ENCODE assay signal across 7 mouse cellular contexts in the genomic region with DNA sequence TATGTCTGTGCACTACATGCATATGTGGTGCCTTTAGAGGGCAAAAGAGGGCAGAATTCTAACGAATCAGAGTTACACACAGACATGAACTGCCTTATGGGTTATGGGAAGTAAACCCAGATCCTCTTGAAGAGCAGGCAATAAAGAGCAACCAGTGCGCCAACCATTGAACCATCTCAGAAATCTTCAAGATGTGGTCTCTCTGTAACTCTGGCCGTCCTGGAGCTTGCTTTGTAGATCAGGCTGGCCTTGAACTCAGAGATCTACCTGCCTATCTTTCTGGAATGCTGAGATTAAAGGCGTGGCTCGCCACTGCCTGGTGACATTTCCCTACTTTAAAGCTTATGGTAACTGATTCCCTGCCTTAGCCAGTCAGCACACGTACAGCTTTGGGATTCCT. TPM values are rescaled to one million over a fixed set of nuclear protein-coding genes. Genes with fewer than 3 reads are reported as not detected.
A peak's percentile ranks its signal among the peaks of the same experiment; 100 is the strongest.
DNase-seq lines count a peak whose midpoint lies in the region; ATAC-seq lines count a peak whose summit lies in the region.

No protein-coding gene starts in this region.

- no peaks in the 10 kb centered on the region for H3K9me3 ChIP-seq in forebrain, embryonic 13.5 days (replicated peaks)
- no peaks in the 10 kb centered on the region for H3K9me3 ChIP-seq in liver, embryonic 15.5 days (replicated peaks)

- no peak for ATAC-seq in forebrain, embryonic 13.5 days
- ATAC-seq in liver, embryonic 15.5 days (ENCODE audit: insufficient read depth): no peak
- no peak for ATAC-seq in megakaryocyte progenitor cell, adult 5-6 weeks (replicated peaks; ENCODE audit: poor library complexity)

- peak; percentile 84 for DNase-seq in 416B (ENCODE audit: low read depth)
- DNase-seq in CD4-positive helper T cell, adult 2 months (ENCODE audit: low read depth, low spot score): peak; percentile 42
- no peak for DNase-seq in ovary, postnatal 10 days (ENCODE audit: low spot score)
- no peak for DNase-seq in left cerebral cortex, adult 9 months (ENCODE audit: low spot score in 2 of 2)

- H3K4me1 ChIP-seq in forebrain, embryonic 13.5 days: peaks cover 29% of the 10 kb centered on the region
- H3K4me1 ChIP-seq in liver, embryonic 15.5 days (replicated peaks): peaks cover 40% of the 10 kb centered on the region

- H3K36me3 ChIP-seq in forebrain, embryonic 13.5 days (ENCODE audit: poor library complexity, severe bottlenecking): peaks cover 29% of the 10 kb centered on the region
- H3K36me3 ChIP-seq in liver, embryonic 15.5 days (replicated peaks): peaks cover 24% of the 10 kb centered on the region

- no peak overlapping the region for H3K27ac ChIP-seq in forebrain, embryonic 13.5 days
- H3K27ac ChIP-seq in liver, embryonic 15.5 days (replicated peaks): peak overlapping the region; percentile 65

- WGBS in forebrain, embryonic 13.5 days: 22% methylated on average over 6 of the region's 6 CpGs
- WGBS in liver, embryonic 15.5 days (ENCODE audit: insufficient replicate concordance): 13% methylated on average over 6 of the region's 6 CpGs

- peak overlapping the region; percentile 97 for H3K4me3 ChIP-seq in forebrain, embryonic 13.5 days
- H3K4me3 ChIP-seq in liver, embryonic 15.5 days (replicated peaks): peak overlapping the region; percentile 94

- H3K9ac ChIP-seq in forebrain, embryonic 13.5 days: no peak overlapping the region; the same call in 1 of the 2 replicates
- no peak overlapping the region; the same call in 1 of the 2 replicates for H3K9ac ChIP-seq in liver, embryonic 15.5 days

- H3K27me3 ChIP-seq in forebrain, embryonic 13.5 days: no peaks in the 10 kb centered on the region
- H3K27me3 ChIP-seq in liver, embryonic 15.5 days: no peaks in the 10 kb centered on the region

- peak overlapping the region; percentile 96 for H3K4me2 ChIP-seq in forebrain, embryonic 13.5 days
- H3K4me2 ChIP-seq in liver, embryonic 15.5 days: peak overlapping the region; percentile 88

RNA-seq across cellular contexts. Expression of gene Eif4g1, which starts 3.8 kb away (rescaled TPM):
- polyA plus RNA-seq in forebrain, embryonic 13.5 days (2015; fragmentation: Nextera tagmentation; extraction: Ambion mirVana): 146 and 165 TPM in 2 replicates
- 86.2 and 98.5 TPM in 2 replicates for polyA plus RNA-seq in liver, embryonic 15.5 days (2015; fragmentation: Nextera tagmentation; extraction: Ambion mirVana)
- total RNA-seq in megakaryocyte progenitor cell, adult 5-6 weeks (2015): 164 and 172 TPM in 2 replicates
- 305 and 366 TPM in 2 replicates for total RNA-seq in megakaryocyte progenitor cell, adult 5-6 weeks (2017)

RNA-seq across cellular contexts. Expression of gene Psmd2, which starts 20.4 kb away (rescaled TPM):
- polyA plus RNA-seq in forebrain, embryonic 13.5 days (2015; fragmentation: Nextera tagmentation; extraction: Ambion mirVana): 388 and 416 TPM in 2 replicates
- 164 and 171 TPM in 2 replicates for polyA plus RNA-seq in liver, embryonic 15.5 days (2015; fragmentation: Nextera tagmentation; extraction: Ambion mirVana)
- total RNA-seq in megakaryocyte progenitor cell, adult 5-6 weeks (2015): 113 and 133 TPM in 2 replicates
- 201 and 230 TPM in 2 replicates for total RNA-seq in megakaryocyte progenitor cell, adult 5-6 weeks (2017)

RNA-seq across cellular contexts. Expression of gene Fam131a, which starts 21.2 kb away (rescaled TPM):
- 32.5 and 35.4 TPM in 2 replicates for polyA plus RNA-seq in forebrain, embryonic 13.5 days (2015; fragmentation: Nextera tagmentation; extraction: Ambion mirVana)
- polyA plus RNA-seq in liver, embryonic 15.5 days (2015; fragmentation: Nextera tagmentation; extraction: Ambion mirVana): 1.3 and 1.8 TPM in 2 replicates
- not detected in 2 replicates for total RNA-seq in megakaryocyte progenitor cell, adult 5-6 weeks (2015)
- 0.17 TPM in 1 of 2 replicates, not detected in the other for total RNA-seq in megakaryocyte progenitor cell, adult 5-6 weeks (2017)

RNA-seq across cellular contexts. Expression of gene Ece2, which starts 42.3 kb away (rescaled TPM):
- 7.1 and 7.8 TPM in 2 replicates for polyA plus RNA-seq in forebrain, embryonic 13.5 days (2015; fragmentation: Nextera tagmentation; extraction: Ambion mirVana)
- 0.10 TPM in 1 of 2 replicates, not detected in the other for polyA plus RNA-seq in liver, embryonic 15.5 days (2015; fragmentation: Nextera tagmentation; extraction: Ambion mirVana)
- total RNA-seq in megakaryocyte progenitor cell, adult 5-6 weeks (2015): 0.20 and 0.32 TPM in 2 replicates
- total RNA-seq in megakaryocyte progenitor cell, adult 5-6 weeks (2017): 0.71 TPM in 1 of 2 replicates, not detected in the other

RNA-seq across cellular contexts. Expression of gene Polr2h, which starts 45.6 kb away (rescaled TPM):
- 101 and 104 TPM in 2 replicates for polyA plus RNA-seq in forebrain, embryonic 13.5 days (2015; fragmentation: Nextera tagmentation; extraction: Ambion mirVana)
- 36.4 and 39.3 TPM in 2 replicates for polyA plus RNA-seq in liver, embryonic 15.5 days (2015; fragmentation: Nextera tagmentation; extraction: Ambion mirVana)
- 75.3 and 99.4 TPM in 2 replicates for total RNA-seq in megakaryocyte progenitor cell, adult 5-6 weeks (2015)
- 75.1 and 78.2 TPM in 2 replicates for total RNA-seq in megakaryocyte progenitor cell, adult 5-6 weeks (2017)

Comparison
In these comparisons a context has a peak if more than half of its experiments do, and no peak if none do; other contexts are left out.
1. DNase-seq: peak in 416B (single experiment) and CD4-positive helper T cell, adult 2 months (single experiment); none in ovary, postnatal 10 days (single experiment) and left cerebral cortex, adult 9 months (0 of 2).
2. RNA of gene Fam131a, which starts 21.2 kb away (polyA plus RNA-seq): 32.5 to 35.4 TPM in forebrain, embryonic 13.5 days; 1.3 to 1.8 TPM in liver, embryonic 15.5 days; every median in the first group is over 10 times any median in the second.